Mouse (Mus musculus): ENCODE data around the gene Chchd10. TPM values are rescaled to one million over a fixed set of nuclear protein-coding genes. Genes with fewer than 3 reads are reported as not detected.
A peak's percentile ranks its signal among the peaks of the same experiment; 100 is the strongest.
"Not testable (repeated sequence)": the region's sequence is repeated elsewhere in the genome, so short reads cannot be mapped to it uniquely, and the experiment has no call there.

Gene Chchd10
- polyA plus RNA-seq (2015; fragmentation: Nextera tagmentation; extraction: Ambion mirVana) = 140 and 148 TPM in 2 replicates

DNA sequence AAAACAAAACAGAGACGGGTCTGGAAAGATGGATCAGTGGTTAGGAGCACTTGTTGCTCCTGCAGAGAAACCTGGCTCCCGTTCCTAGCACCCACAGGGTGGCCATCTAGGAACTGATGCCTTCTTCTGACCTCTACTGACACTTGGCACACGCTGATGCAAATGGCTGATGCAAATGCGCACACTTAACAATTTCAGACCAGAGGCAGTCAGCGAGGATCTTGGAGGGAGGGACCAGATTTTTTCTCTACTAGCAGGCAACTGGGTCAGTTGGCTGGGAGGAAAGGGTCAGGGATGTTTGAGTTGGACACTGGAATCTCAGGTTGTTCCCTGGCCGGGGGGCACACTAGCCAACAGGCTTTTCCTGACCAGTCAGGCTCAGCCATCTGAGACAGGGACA is at the start of gene Chchd10:
Gene Chchd10 (plus strand): TSS at position 240 of the 400 bp plus-strand sequence.
- WGBS = 27% methylated on average over 6 of the region's 6 CpGs

DNA sequence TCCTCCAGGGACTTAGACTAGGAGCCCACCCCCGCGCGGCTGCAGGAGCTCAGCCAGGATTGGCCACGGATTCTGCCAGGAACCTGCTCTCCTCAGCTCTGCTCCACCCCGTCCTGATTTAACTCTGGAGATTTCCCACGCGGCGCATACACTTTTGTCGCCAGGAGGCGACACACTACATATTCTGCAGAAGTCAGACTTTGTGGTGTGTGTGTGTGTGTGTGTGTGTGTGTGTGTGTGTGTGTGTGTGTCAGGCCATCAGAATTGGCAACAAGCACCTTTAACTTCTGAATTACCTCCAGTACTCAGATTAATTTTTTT is 49.7 kb upstream of the Chchd10 start:
- Histone ChIP-seq H3K27me3 (no peaks in the 10 kb centered on the region), H3K9ac (0 out of 2 replicates have a peak overlapping the region, but pooled peaks have one; percentile 10), H3K4me2 (peak overlapping the region; percentile 51), H3K4me3 (replicated peaks) (peak overlapping the region; percentile 15; the same call in 1 of the 2 replicates), H3K9me3 (replicated peaks) (no peaks in the 10 kb centered on the region), H3K27ac (peak overlapping the region; percentile 81), H3K4me1 (peaks cover 20% of the 10 kb centered on the region), H3K36me3 (no peaks in the 10 kb centered on the region)
- 2% methylated on average over 10 of the region's 10 CpGs for WGBS
- ATAC-seq (replicated peaks; ENCODE audit: low FRiP score) = peak; percentile 80

More for the DNA sequence above, at the start of gene Chchd10:
- Histone ChIP-seq H3K27ac (peak within 1 kb of the TSS; percentile 51), H3K4me3 (replicated peaks) (peak within 1 kb of the TSS; percentile 63), H3K36me3 (peaks cover under 1% of the 10 kb centered on the region), H3K4me1 (peaks cover 60% of the 10 kb centered on the region), H3K4me2 (peak within 1 kb of the TSS; percentile 96), H3K9ac (peak within 1 kb of the TSS; percentile 83), H3K9me3 (replicated peaks) (no peaks in the 10 kb centered on the region), H3K27me3 (peaks cover 13% of the 10 kb centered on the region)
- no peak for ATAC-seq (replicated peaks; ENCODE audit: low FRiP score)

DNA sequence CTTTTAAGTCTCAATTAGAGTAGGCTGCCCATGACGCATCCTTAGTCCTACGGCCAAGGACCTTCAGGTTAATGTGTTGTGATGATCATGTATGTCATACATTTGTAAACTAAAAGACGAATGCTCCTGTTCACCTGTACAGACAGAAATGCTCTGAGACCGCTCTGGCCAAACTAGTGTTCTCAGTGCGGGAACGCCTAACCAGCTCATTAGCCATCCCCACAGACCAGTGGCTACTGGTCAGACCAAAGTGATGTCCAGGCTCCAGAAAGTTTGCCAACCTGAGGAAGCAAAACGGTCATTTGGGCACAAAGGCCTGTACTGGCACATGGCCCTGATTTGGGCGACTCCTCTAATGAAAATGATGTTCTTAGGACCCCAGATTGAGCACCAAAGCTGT is 48.2 kb upstream of the Chchd10 start:
- H3K36me3 ChIP-seq = no peaks in the 10 kb centered on the region
- no peak overlapping the region for H3K9ac ChIP-seq
- H3K4me3 ChIP-seq (replicated peaks) = no peak overlapping the region
- 93% methylated on average over 8 of the region's 8 CpGs for WGBS
- peaks cover 30% of the 10 kb centered on the region for H3K4me1 ChIP-seq
- H3K27me3 ChIP-seq = no peaks in the 10 kb centered on the region
- no peaks in the 10 kb centered on the region for H3K9me3 ChIP-seq (replicated peaks)
- H3K27ac ChIP-seq = no peak overlapping the region
- no peak overlapping the region for H3K4me2 ChIP-seq
- ATAC-seq (replicated peaks; ENCODE audit: low FRiP score) = no peak

GRCm38 (mm10) chr10:75887504-75887903 is 45.4 kb upstream of the Chchd10 start:
- ATAC-seq (replicated peaks; ENCODE audit: low FRiP score); H3K9ac ChIP-seq; H3K36me3 ChIP-seq; H3K27ac ChIP-seq; H3K9me3 ChIP-seq (replicated peaks); H3K27me3 ChIP-seq; H3K4me2 ChIP-seq; H3K4me3 ChIP-seq (replicated peaks): not testable (repeated sequence)
- H3K4me1 ChIP-seq = peaks cover 28% of the 10 kb centered on the region
- WGBS = 91% methylated on average over 5 of the region's 5 CpGs

- H3K9ac ChIP-seq = no peak overlapping the region
- no peak overlapping the region for H3K4me3 ChIP-seq (replicated peaks)
- WGBS = 28% methylated on average over 8 of the region's 8 CpGs
- H3K36me3 ChIP-seq = peaks cover 8% of the 10 kb centered on the region
- ATAC-seq (replicated peaks; ENCODE audit: low FRiP score) = no peak
- H3K4me2 ChIP-seq = 0 out of 2 replicates have a peak overlapping the region, but pooled peaks have one; percentile 2
- H3K4me1 ChIP-seq = peaks cover 31% of the 10 kb centered on the region
- no peaks in the 10 kb centered on the region for H3K27me3 ChIP-seq
- peak overlapping the region; percentile 48; the same call in 1 of the 2 replicates for H3K27ac ChIP-seq
- H3K9me3 ChIP-seq (replicated peaks) = no peaks in the 10 kb centered on the region
Observed at GRCm38 (mm10) chr10:75889406-75890153, 43.4 kb upstream of the Chchd10 start.

DNA sequence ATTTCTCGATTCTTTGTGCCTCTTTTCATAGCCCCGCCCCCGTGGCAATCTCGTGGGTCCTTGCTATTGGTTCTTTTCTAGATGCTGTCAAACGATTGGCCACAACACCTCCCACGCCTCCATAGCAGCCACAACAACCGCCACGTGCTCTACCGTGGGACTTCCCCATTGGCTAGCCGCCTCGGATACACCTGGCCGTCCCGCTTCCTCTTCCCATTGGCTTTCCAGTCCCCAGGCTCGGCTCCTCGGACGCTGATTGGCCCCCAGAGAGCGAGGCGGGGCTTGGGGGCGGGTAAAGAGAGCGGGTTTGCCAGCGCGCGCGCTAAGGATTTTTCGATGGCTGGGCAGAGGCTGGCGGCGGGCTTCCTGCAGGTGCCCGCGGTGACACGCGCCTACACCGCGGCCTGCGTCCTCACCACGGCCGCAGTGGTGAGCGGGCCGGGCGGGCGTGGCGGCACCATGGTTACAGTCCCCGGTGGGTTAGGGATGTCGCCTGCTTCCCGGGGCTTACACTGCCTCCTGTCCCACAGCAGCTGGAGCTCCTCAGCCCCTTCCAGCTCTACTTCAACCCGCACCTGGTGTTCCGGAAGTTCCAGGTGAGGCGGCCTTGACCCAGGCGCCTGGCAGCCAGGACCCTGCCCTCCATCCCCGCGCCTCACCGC is 39.7 kb upstream of the Chchd10 start, which contains the start of gene Derl3:
Gene Derl3 (plus strand): TSS at position 325 of the 662 bp plus-strand sequence.
- peaks cover 31% of the 10 kb centered on the region for H3K4me1 ChIP-seq
- peak within 1 kb of the TSS; percentile 11; the same call in 1 of the 2 replicates for H3K9ac ChIP-seq
- peaks cover 39% of the 10 kb centered on the region for H3K36me3 ChIP-seq
- H3K27ac ChIP-seq = peak within 1 kb of the TSS; percentile 42
- WGBS = 1% methylated on average over 50 of the region's 51 CpGs
- H3K4me2 ChIP-seq = peak within 1 kb of the TSS; percentile 94
- peak; percentile 99 for ATAC-seq (replicated peaks; ENCODE audit: low FRiP score)
- no peaks in the 10 kb centered on the region for H3K27me3 ChIP-seq
- H3K4me3 ChIP-seq (replicated peaks) = peak within 1 kb of the TSS; percentile 51
- no peaks in the 10 kb centered on the region for H3K9me3 ChIP-seq (replicated peaks)

- H3K27ac ChIP-seq = no peak overlapping the region
- H3K9me3 ChIP-seq (replicated peaks) = no peaks in the 10 kb centered on the region
- 61% methylated on average over 6 of the region's 6 CpGs for WGBS
- H3K27me3 ChIP-seq = no peaks in the 10 kb centered on the region
- H3K4me2 ChIP-seq = no peak overlapping the region
- ATAC-seq (replicated peaks; ENCODE audit: low FRiP score) = no peak
- peaks cover 52% of the 10 kb centered on the region for H3K36me3 ChIP-seq
- no peak overlapping the region for H3K4me3 ChIP-seq (replicated peaks)
- no peak overlapping the region for H3K9ac ChIP-seq
- peaks cover 23% of the 10 kb centered on the region for H3K4me1 ChIP-seq
Observed at GRCm38 (mm10) chr10:75894601-75895000, 38.3 kb upstream of the Chchd10 start.

DNA sequence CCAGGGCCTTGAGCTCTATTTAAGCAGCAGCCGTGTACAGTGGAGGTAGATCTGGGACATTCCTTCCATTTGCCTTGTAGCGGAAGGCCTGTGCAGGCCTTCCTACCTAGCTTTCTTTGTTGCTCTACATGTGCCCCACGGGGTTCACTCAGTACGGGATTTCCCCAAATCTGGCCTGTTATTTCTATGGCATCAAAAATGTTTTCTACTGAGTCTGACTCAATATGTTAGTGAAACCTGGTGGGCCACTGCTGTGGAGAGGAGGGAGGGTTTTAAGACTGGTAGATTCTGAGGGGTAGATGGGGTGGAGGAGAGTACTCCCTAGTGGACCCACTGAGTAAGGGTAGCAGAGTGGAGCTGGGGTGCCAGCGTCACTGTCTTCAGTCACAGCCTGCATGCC is 37.2 kb upstream of the Chchd10 start:
- Histone ChIP-seq H3K9ac (no peak overlapping the region), H3K36me3 (peaks cover 62% of the 10 kb centered on the region), H3K4me3 (replicated peaks) (no peak overlapping the region), H3K27me3 (no peaks in the 10 kb centered on the region), H3K4me2 (no peak overlapping the region), H3K27ac (no peak overlapping the region), H3K4me1 (peaks cover 14% of the 10 kb centered on the region), H3K9me3 (replicated peaks) (no peaks in the 10 kb centered on the region)
- ATAC-seq (replicated peaks; ENCODE audit: low FRiP score) = no peak
- WGBS = 96% methylated on average over 5 of the region's 5 CpGs

- no peak overlapping the region for H3K27ac ChIP-seq
- no peaks in the 10 kb centered on the region for H3K9me3 ChIP-seq (replicated peaks)
- 89% methylated on average over 1 of the region's 1 CpGs for WGBS
- no peak overlapping the region for H3K4me2 ChIP-seq
- ATAC-seq (replicated peaks; ENCODE audit: low FRiP score) = no peak
- peaks cover 14% of the 10 kb centered on the region for H3K4me1 ChIP-seq
- H3K9ac ChIP-seq = no peak overlapping the region
- no peak overlapping the region for H3K4me3 ChIP-seq (replicated peaks)
- H3K36me3 ChIP-seq = peaks cover 67% of the 10 kb centered on the region
- H3K27me3 ChIP-seq = no peaks in the 10 kb centered on the region
Observed at GRCm38 (mm10) chr10:75896208-75896607, 36.7 kb upstream of the Chchd10 start.

DNA sequence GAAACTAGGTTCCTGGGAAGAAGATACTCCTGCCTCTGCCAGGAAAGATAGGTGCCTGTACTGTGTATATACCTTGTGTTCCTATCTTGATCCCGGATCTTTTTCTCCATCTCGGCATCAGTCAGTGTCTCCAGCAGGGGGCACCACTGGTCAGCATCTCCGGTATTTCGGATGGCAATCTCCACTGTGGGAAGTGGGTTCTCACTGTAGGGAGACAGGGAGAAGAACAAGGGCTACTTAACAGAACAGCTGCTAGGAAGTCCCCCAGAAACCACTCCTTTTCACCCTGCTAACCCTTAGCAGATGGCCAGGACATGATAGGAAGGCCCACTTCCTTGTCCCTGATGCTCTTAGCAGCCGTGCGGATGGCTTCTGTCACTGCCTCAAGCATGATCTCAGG is 35.6 kb upstream of the Chchd10 start:
- Histone ChIP-seq H3K4me2 (no peak overlapping the region), H3K27ac (no peak overlapping the region), H3K9me3 (replicated peaks) (no peaks in the 10 kb centered on the region), H3K9ac (no peak overlapping the region), H3K27me3 (no peaks in the 10 kb centered on the region), H3K4me3 (replicated peaks) (no peak overlapping the region), H3K4me1 (peaks cover 14% of the 10 kb centered on the region), H3K36me3 (peaks cover 79% of the 10 kb centered on the region)
- no peak for ATAC-seq (replicated peaks; ENCODE audit: low FRiP score)
- 41% methylated on average over 6 of the region's 6 CpGs for WGBS

DNA sequence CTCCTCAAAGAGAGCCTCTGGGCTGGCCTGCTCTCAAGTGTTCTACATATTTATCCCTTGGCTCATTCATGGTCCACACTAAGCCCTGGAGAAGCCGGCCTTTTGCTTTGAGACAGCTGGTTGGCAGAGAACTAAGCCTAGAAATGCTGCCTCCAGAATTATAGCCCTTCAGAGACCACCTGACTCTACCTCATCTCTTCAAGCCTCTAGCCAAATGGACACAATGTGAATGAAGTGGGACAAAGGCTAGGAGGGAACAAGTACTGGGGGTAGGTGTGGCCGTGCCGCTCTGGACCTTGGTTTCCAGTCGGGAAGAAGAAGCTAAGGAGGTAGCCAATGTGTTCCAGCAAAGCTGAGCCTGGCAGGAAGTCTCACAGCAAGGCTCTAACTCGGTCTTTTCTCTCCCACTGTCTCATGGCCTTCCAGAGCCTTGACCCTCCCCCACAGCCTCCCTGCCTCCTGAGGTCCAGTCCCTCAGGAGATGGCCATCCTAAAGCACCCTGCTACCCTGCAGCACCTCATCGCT is 34.8 kb upstream of the Chchd10 start:
- peaks cover 12% of the 10 kb centered on the region for H3K4me1 ChIP-seq
- 78% methylated on average over 6 of the region's 6 CpGs for WGBS
- no peak overlapping the region for H3K4me2 ChIP-seq
- no peak overlapping the region for H3K27ac ChIP-seq
- H3K36me3 ChIP-seq = peaks cover 86% of the 10 kb centered on the region
- H3K9me3 ChIP-seq (replicated peaks) = no peaks in the 10 kb centered on the region
- no peaks in the 10 kb centered on the region for H3K27me3 ChIP-seq
- H3K4me3 ChIP-seq (replicated peaks) = no peak overlapping the region
- no peak for ATAC-seq (replicated peaks; ENCODE audit: low FRiP score)
- no peak overlapping the region for H3K9ac ChIP-seq

DNA sequence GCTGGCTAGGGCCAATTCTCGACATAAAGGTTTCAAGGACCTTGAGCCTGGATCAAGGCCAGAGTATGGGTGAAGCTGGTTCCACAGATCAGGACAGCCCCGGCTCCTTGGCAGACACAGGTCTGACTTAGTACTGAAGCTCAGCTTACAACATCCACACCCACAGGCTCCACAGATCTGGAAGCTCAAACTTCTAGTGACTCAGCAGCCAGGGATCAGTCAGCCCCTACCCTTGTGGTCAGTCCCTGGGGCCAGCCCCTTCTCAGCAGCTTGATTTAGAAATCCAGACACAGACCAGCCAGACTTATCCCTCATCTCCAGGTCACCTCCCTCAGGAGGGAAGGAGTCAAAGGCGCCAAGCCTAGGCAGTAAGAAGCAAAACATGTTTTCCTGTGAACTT is 34.1 kb upstream of the Chchd10 start:
- 0 out of 2 replicates have a peak overlapping the region, but pooled peaks have one; percentile 0 for H3K27ac ChIP-seq
- H3K9ac ChIP-seq = no peak overlapping the region
- H3K9me3 ChIP-seq (replicated peaks) = no peaks in the 10 kb centered on the region
- H3K4me2 ChIP-seq = no peak overlapping the region
- H3K4me3 ChIP-seq (replicated peaks) = no peak overlapping the region
- peaks cover 92% of the 10 kb centered on the region for H3K36me3 ChIP-seq
- WGBS = 67% methylated on average over 3 of the region's 3 CpGs
- peaks cover 5% of the 10 kb centered on the region; the same call in 1 of the 2 replicates for H3K4me1 ChIP-seq
- ATAC-seq (replicated peaks; ENCODE audit: low FRiP score) = 0 out of 2 replicates have a peak, but pooled peaks have one; percentile 49
- H3K27me3 ChIP-seq = no peaks in the 10 kb centered on the region

Data from kidney, embryonic 15.5 days (tissue).